Mouse (Mus musculus) fibroblast of lung, adult 2 months (primary cell): ENCODE measurements around the gene Scgb1b12.
"Not testable (repeated sequence)": the region's sequence is repeated elsewhere in the genome, so short reads cannot be mapped to it uniquely, and the experiment has no call there.

ENCODE experiments used
- DNase-seq: peaks from one replicate; pipeline ENCODE4 v3.0.0-alpha.2; 2011; ENCODE audit warnings: low read depth

The Scgb1b12 gene

GRCm38 (mm10) chr7:32333882-32334281 is at the start of gene Scgb1b12:
TSS of gene Scgb1b12 (plus strand) at chr7:32334182.
- DNase-seq = not testable (repeated sequence)

GRCm38 (mm10) chr7:32327145-32327544 is 6.8 kb upstream of the Scgb1b12 start, which contains the start of gene Scgb2b12:
TSS of gene Scgb2b12 (minus strand) at chr7:32327245.
- not testable (repeated sequence) for DNase-seq
